In genomic region chr12:35331303-35331702, GRCm38 (mm10) we compare ENCODE assay signal across 10 mouse cellular contexts.
DNase-seq lines count a peak whose midpoint lies in the region; ATAC-seq and TF ChIP-seq lines count a peak whose summit lies in the region.
"Had no signal": no experiment of that assay in that cellular context is flagged by ENCODE, and none has a peak within 500 bp of the region (broad histone marks: within the 10 kb centered on the region; RNA-seq: fewer than 3 reads in every experiment).

No protein-coding gene starts in this region.

- H3K9ac ChIP-seq in limb, embryonic 11.5 days (ENCODE audit: low read length), result no peak overlapping the region
- H3K9ac ChIP-seq in stomach, postnatal 0 days (ENCODE audit: low read length), result no peak overlapping the region
- H3K9ac ChIP-seq: embryonic facial prominence, embryonic 15.5 days had no signal

- no peak for TF ChIP-seq EP300 in stomach, postnatal 0 days (optimal IDR thresholded peaks at IDR 0.05)

- no peak for TF ChIP-seq POLR2A in cortical plate, adult 2 months (IDR thresholded peaks at IDR 0.05; ENCODE audit: extremely low read depth, insufficient read depth, low read length)

- H3K4me3 ChIP-seq in limb, embryonic 11.5 days (ENCODE audit: low read depth, low read length), result no peak overlapping the region
- H3K4me3 ChIP-seq in limb, embryonic 10.5 days, result no peak overlapping the region
- no peak overlapping the region for H3K4me3 ChIP-seq in cortical plate, adult 2 months (ENCODE audit: insufficient read depth, low read length)
- no peak overlapping the region for H3K4me3 ChIP-seq in stomach, postnatal 0 days (ENCODE audit: low read depth, low read length)
- H3K4me3 ChIP-seq: embryonic facial prominence, embryonic 15.5 days; myocyte had no signal

- peak; percentile 25; the same call in 1 of the 2 replicates for TF ChIP-seq CTCF in cortical plate, adult 2 months (IDR thresholded peaks at IDR 0.05; ENCODE audit: extremely low read depth, insufficient read depth, low read length)
- TF ChIP-seq CTCF in stomach, postnatal 0 days (IDR thresholded peaks at IDR 0.05; ENCODE audit: low read depth), result peak; percentile 63

- ATAC-seq in limb, embryonic 11.5 days (ENCODE audit: insufficient number of reproducible peaks, low FRiP score, low TSS enrichment, low read depth), result no peak
- ATAC-seq in stomach, postnatal 0 days (ENCODE audit: low FRiP score, low TSS enrichment), result no peak

- H3K27me3 ChIP-seq in limb, embryonic 11.5 days (ENCODE audit: control insufficient read depth, insufficient read depth, low read length), result no peaks in the 10 kb centered on the region
- H3K27me3 ChIP-seq in limb, embryonic 10.5 days (ENCODE audit: low read depth, poor library complexity, severe bottlenecking), result no peaks in the 10 kb centered on the region
- no peaks in the 10 kb centered on the region for H3K27me3 ChIP-seq in stomach, postnatal 0 days (ENCODE audit: control insufficient read depth, insufficient read depth, low read length)
- H3K27me3 ChIP-seq: embryonic facial prominence, embryonic 15.5 days had no signal

- H3K9me3 ChIP-seq in limb, embryonic 11.5 days (ENCODE audit: control insufficient read depth, low read length), result no peaks in the 10 kb centered on the region
- H3K9me3 ChIP-seq in limb, embryonic 10.5 days (replicated peaks), result no peaks in the 10 kb centered on the region
- no peaks in the 10 kb centered on the region for H3K9me3 ChIP-seq in stomach, postnatal 0 days (ENCODE audit: control insufficient read depth, low read length)
- H3K9me3 ChIP-seq: embryonic facial prominence, embryonic 15.5 days had no signal

- no peak overlapping the region for H3K4me2 ChIP-seq in limb, embryonic 11.5 days (ENCODE audit: low read depth, severe bottlenecking)
- H3K4me2 ChIP-seq in stomach, postnatal 0 days (replicated peaks; ENCODE audit: low read depth), result no peak overlapping the region
- H3K4me2 ChIP-seq: embryonic facial prominence, embryonic 15.5 days had no signal

- H3K36me3 ChIP-seq in limb, embryonic 11.5 days (ENCODE audit: control insufficient read depth, insufficient read depth, low read length), result no peaks in the 10 kb centered on the region
- H3K36me3 ChIP-seq in limb, embryonic 10.5 days, result no peaks in the 10 kb centered on the region
- no peaks in the 10 kb centered on the region for H3K36me3 ChIP-seq in stomach, postnatal 0 days (ENCODE audit: control insufficient read depth, insufficient read depth, low read length)
- H3K36me3 ChIP-seq: embryonic facial prominence, embryonic 15.5 days had no signal

- H3K4me1 ChIP-seq in limb, embryonic 11.5 days (ENCODE audit: control insufficient read depth, insufficient read depth, low read length), result no peaks in the 10 kb centered on the region
- no peaks in the 10 kb centered on the region for H3K4me1 ChIP-seq in limb, embryonic 10.5 days
- H3K4me1 ChIP-seq in cortical plate, adult 2 months (ENCODE audit: control insufficient read depth, insufficient read depth, low read length), result no peaks in the 10 kb centered on the region
- H3K4me1 ChIP-seq in stomach, postnatal 0 days (replicated peaks; ENCODE audit: control insufficient read depth, insufficient read depth), result no peaks in the 10 kb centered on the region
- H3K4me1 ChIP-seq: embryonic facial prominence, embryonic 15.5 days had no signal

- DNase-seq in limb, embryonic 11.5 days (ENCODE audit: low spot score), result peak; percentile 45
- DNase-seq in limb, embryonic 10.5 days (ENCODE audit: low spot score), result no peak
- peak; percentile 59 for DNase-seq in ES-CJ7 (ENCODE audit: low read depth, low spot score)
- peak; percentile 18 for DNase-seq in stomach, postnatal 0 days (ENCODE audit: low spot score)
- DNase-seq in kidney, postnatal 14 days, result no peak
- DNase-seq in left cerebral cortex, adult 9 months (ENCODE audit: low spot score in 2 of 2), result no peak
- no peak for DNase-seq in gastrocnemius, postnatal 10 days

- no peak overlapping the region for H3K27ac ChIP-seq in limb, embryonic 11.5 days (replicated peaks; ENCODE audit: low read depth, low read length)
- H3K27ac ChIP-seq in limb, embryonic 10.5 days, result no peak overlapping the region
- no peak overlapping the region for H3K27ac ChIP-seq in cortical plate, adult 2 months (ENCODE audit: insufficient read depth, low read length)
- no peak overlapping the region for H3K27ac ChIP-seq in stomach, postnatal 0 days (replicated peaks)
- H3K27ac ChIP-seq: embryonic facial prominence, embryonic 15.5 days had no signal

- WGBS in limb, embryonic 11.5 days, result 98% methylated on average over 3 of the region's 3 CpGs
- 93% methylated on average over 3 of the region's 3 CpGs for WGBS in limb, embryonic 10.5 days
- 95% methylated on average over 3 of the region's 3 CpGs for WGBS in stomach, postnatal 0 days

Comparison
In these comparisons a context has a peak if more than half of its experiments do, and no peak if none do; other contexts are left out.
1. DNase-seq: peak in limb, embryonic 11.5 days (single experiment), ES-CJ7 (single experiment) and stomach, postnatal 0 days (single experiment); none in limb, embryonic 10.5 days (single experiment), kidney, postnatal 14 days (single experiment), left cerebral cortex, adult 9 months (0 of 2) and gastrocnemius, postnatal 10 days (single experiment).